Mouse (Mus musculus): Measurements from ENCODE around the gene Cog1. TPM values are rescaled to one million over a fixed set of nuclear protein-coding genes. Genes with fewer than 3 reads are reported as not detected.

Cog1 gene
- total RNA-seq, 2 experiments from 2014 or later: 36.2 to 36.4 TPM

DNA sequence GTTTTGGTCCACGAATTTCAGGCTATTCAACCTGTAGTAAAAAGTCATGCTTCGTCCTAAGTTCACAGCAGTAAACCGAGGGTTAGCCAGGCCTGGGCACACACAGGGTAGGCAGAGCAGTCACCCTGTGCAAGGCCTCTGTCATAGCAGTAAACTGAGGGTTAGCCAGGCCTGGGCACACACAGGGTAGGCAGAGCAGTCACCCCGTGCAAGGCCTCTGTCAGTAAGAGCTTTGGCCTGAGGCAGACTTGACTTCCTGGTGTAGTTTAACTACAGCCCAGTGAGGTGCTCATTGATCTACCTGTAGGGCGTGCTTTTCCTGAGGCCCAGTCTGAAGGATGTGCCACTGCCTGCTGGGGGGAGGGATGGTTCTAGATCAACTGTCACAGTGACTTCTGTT lies 42.3 kb downstream of the Cog1 start:
- DNase-seq: no peak
- intact Hi-C loops (cut with DNase I): no loop called here

DNA sequence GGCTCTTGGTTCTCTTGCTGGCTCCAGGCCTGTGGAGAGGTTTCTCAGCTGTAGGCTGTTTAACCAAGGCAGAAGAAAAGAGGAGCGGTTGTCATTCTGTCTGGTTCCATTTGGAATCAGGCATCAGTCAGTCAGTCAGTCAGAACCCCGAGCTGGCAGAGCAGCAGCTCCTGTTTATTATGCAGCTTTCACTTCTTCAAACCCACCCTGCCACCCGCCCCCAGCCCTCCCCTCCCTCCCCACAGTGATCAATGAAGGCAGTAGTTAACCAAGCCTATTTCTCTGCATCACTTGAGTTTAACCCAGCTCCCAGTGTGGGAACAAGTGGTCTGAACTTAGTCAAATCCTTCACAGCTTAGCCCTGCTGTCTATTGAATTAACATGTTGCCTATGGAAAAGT lies 42.9 kb downstream of the Cog1 start:
- DNase-seq: no peak
- intact Hi-C loops (cut with DNase I): no loop called here

DNA sequence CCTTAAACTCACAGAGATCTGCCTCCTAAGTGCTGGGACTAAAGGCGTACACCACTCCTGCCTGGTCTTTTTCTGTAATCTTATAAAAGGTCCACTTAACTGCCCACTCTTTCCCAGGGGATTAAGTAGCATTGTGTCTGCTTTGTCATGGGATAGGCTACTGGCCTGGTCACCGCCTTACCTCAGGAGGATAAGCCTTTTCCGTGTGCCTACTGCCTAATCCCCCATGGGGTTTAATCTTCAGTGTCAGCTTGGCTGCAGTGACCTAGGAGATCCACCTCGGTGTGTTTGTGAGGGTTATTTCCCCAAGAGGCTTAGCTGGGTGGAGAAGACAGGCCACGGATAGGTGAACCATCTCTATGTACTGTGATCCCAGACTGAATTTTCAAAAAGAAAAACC lies 48.6 kb downstream of the Cog1 start:
- intact Hi-C loops (cut with DNase I): no loop called here
- no peak for DNase-seq

DNA sequence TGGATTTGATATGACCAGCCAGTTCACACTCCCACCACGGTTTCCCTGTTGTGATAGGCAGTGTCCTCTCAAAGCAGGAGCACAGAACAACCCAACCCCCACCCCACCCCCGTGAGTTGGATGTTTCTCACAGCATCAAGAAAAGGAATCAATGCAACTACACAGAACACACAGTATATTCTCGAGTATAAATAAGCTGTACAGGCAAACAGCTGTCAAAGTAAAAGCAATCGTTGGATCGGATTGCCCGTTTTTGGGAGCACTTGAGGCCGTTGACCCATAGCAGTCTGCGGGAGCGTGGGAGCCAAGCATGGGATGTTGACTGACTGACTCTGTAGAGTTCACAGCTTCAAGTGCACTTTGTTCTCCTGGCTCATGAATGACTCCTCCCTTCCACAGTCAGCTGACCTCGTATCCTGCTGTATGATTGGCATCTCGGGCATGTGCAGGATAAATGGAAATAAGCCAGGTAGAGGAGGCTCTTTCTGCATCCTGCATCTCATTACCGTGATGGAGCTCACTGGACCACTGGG lies 49.1 kb downstream of the Cog1 start:
- DNase-seq: no peak
- intact Hi-C loops (cut with DNase I): no loop called here

DNA sequence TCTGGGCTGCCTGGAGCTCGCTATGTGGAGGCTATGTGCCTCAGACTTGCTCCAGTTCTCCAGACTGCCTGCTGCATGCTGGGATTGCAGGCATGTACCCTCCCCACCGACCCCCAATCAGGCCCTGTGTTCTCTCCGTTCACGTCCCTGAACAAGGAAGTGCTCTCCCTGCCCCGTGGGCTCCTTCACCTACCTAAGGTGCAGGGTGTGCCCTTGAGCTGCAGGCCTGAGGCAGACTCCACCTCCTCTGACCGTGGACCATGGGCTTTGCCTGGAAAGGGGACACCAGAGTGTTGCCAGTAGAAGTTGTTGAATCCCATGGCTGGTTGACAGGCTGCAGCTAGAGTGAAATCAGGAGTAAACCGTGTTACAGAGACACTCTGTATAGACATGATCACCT lies 50.7 kb downstream of the Cog1 start:
- DNase-seq: no peak
- intact Hi-C loops (cut with DNase I): no loop called here

DNA sequence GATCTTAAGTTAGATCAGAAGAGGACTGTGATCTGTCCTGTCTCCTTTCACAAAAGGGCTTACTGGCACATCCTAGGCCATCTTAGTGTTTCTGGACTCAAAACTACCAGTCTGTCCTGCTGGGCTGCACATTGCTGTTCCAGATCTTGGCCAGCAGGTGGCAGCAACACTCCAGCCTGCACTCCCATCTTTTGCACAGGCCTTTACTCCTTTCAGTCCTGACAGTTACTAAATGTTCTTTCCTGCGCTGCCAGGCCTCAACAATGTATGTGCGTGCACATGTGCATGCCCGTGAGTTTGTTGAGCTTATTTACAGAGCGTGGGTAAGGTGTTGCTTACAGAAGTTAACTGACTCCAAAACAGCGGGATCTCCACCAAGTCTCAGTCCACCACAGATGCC lies 54.8 kb downstream of the Cog1 start:
- intact Hi-C loops (cut with DNase I): loop anchor here (2.0 kb wide), 1 partner anchor 107 kb away; no protein-coding TSS in a partner anchor
- peak; percentile 66 for DNase-seq

DNA sequence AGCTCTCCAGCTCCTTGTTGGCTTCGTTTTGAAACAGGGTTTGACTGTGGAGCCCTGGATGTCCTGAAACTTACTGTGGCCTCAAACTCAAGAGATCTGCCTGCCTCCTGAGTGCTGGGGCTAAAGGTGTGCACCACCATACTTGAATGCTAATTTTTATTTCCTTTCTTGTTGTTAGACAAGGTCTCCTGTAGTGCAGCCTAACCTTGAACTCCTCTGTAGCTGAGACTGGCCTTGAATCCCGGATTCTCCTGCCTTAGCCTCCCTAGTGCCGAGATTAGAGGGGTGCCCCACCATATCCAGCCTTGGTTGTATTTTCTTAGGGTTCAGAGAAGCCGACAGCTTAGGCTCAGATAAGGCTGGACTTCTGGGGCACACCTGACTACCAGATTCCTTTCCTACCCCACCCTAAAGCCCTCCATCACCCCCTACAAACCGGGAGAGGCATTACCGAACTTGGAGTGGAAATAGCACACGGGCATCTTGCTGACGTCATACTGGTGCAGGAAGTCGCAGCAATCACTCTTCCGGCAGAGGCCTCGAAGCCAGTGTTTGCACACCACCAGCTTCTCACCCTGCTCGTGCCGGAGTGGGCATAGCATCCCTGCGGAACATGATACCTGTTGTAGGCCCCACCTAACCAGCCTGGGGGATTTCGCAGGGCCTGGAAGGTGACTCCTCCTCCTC lies 57.1 kb downstream of the Cog1 start:
- intact Hi-C loops (cut with DNase I): no loop called here
- DNase-seq: no peak

DNA sequence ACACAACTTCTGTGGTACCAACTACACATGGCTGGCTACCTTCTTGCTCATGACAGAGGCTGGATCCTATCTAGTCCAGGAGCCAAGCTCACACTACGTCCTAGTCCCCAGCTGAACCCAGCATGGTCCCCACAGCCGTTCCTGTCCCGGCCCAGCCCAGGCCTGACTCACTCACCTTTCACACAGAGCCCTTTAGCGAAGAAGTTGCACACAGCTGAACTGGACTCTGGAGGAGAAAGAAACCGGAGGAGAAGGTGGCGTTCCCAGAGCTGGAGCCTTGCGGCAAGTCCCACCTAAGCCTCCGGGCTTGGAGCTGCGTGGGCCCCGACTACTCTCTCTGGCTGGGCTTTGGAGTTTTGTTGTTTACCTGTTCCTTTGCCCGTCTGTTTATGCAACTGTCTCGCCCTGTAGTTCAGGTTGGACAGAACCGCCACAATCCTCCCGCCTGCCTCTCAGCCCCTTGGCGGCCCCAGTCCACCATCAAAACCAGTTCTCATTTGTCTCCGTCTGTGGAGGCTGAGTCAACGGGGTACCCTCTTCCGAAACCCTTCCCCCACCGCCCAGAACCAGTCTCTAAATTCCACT lies 59.8 kb downstream of the Cog1 start:
- intact Hi-C loops (cut with DNase I): no loop called here
- no peak for DNase-seq

DNA sequence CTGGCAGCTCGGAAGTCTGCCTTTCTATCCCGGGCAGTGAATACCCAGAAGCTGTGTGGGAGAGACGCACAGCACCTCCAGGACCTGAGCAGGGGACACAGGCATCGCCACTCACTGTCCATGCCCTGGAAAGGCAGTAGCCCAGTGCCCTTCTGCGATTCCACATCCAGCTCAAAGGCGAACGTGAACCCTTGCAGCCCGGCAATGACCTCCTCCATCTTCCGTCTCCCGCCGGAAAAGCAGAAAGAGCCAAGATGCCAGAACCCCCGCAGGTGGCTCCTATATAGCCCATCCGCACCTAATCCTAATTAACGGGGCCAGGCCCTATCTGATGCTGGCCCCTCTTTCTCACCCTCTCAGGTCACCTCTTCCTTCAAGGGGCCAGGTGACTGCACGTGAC lies 60.3 kb downstream of the Cog1 start:
- DNase-seq: no peak
- intact Hi-C loops (cut with DNase I): no loop called here

DNA sequence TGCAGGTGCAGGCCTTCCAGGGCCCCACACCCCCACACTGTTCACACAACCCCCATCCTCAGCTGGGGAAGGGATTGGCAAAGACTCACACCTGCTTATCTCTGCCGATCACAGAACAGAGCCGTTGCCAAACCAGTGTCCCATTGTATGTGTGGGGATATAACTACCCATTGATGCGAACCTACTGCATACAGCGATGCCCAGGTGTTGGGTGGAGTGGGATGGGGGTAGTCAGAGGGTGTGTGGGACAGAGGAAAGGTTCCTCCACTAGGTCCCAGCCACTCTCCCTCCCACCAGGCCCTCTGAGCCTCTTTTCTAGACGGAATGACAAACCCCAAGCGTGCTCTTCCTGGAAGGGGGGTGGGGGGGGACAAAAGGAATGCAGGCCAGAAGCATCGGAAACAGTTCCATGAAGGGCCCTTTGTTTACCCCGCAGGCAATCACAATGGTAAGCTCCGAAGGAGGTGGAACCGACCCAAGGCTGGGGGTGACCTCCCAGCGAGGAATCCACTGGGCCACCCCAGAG lies 60.8 kb downstream of the Cog1 start, which contains the start of gene Cpsf4l:
TSS of gene Cpsf4l (minus strand) at position 287 of the 526 bp plus-strand sequence.
- intact Hi-C loops (cut with DNase I): no loop called here
- no peak for DNase-seq

DNA sequence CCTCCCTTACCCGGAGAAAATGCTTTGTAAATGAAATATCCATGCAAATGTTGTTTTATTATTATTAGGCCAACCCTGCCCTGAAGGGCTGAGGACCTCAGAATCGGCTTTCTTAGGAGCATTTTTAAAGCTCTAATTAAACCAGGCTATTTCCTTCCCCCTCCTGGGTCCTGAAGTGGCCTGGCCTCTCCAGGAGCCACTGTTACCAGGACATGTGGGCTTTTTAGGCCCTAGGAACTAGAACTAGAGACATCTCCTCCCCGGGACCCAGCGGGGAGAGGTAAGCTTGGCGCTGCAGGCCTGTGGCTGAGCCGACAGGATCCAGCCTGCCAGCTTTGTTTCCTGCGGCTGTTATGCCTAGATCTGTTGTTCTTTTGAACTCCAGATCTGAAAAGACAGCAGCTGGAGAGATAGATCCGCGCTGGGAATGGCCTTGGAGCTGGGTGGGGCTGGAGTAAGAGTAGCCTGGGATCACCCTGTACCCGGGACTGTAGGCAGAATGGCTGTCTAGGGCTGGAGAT lies 61.3 kb downstream of the Cog1 start:
- no peak for DNase-seq
- intact Hi-C loops (cut with DNase I): no loop called here

DNA sequence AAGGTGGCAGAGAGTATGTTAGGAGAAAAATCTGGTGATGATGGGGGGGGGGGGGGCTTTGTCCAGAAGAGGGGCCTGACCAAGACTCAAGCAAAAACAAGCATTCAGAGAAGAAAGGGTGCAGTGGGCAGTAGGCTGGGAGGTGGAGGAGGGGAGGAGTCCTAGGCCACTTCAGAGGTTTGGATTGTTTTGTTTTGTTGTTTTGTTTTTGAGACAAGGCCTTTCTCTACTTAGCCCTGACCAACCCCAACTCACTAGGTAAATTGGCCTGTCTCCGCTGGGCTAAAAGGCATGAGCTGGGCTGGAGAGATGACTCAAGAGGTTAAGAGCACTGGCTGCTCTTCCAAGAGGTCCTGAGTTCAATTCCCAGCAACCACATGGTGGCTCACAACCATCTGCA lies 62.1 kb downstream of the Cog1 start:
- intact Hi-C loops (cut with DNase I): no loop called here
- no peak for DNase-seq

DNA sequence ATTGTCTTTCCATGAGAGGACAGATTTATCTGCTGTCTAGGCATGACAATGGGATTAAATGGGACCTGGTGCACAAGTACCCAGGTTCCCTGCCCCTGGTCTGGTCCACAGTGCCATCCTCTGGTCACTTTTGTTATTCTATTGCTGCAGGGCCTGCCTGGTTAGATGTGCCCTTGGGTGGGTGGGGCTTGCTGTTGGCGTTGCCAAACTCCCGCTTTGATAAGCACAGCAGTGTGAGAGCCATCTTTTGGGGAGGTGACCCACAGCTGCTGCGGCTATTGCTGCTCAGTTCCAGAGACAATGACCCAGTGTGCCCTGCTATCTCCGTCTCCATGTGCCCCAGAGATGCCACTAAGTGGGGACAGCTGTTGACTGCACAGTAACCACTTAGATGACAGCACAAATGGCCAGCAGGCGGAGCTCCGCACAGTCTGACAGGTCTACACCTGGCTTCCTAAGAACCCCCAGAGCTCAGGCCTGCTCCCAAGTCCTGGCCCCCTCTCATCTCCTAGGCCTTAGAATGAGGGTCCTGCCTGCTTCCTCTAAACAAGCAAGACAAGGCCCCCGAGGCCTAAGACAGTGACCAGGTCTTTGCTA lies 66.2 kb downstream of the Cog1 start:
- no peak for DNase-seq
- intact Hi-C loops (cut with DNase I): no loop called here

DNA sequence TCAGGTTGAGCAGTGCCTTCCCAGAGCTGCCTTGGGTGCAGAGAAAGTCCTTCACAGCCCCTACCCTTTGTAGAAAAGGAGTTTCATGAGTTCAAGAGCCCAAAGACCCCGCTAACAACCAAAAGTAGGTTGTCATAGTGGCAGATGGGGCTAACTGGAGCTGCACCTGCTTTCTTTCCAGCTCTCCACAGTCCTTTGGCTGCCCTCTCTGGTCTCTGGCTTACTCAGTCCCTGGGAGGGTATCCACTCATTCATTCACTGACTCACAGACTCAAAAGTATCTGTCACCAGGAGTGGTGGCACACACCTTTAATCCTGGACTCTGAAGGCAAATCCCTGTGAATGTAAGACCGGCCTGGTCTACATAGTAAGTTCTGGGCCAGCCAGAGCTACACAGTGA lies 67.2 kb downstream of the Cog1 start:
- DNase-seq: no peak
- intact Hi-C loops (cut with DNase I): no loop called here

Other genes with a start within 250 kb of the Cog1 start
- gene Sstr2, start 29.8 kb upstream of the Cog1 start, total RNA-seq (2021): 10 to 100 TPM; 21.2 to 23.0 TPM
- 10 to 100 TPM; 23.5 to 26.1 TPM for gene Slc39a11, start 910 bp downstream of the Cog1 start, total RNA-seq (2021)
- gene Fam104a, start 35.0 kb downstream of the Cog1 start, total RNA-seq (2021): 10 to 100 TPM; 28.1 to 29.3 TPM
- 10 to 100 TPM; 19.2 to 19.4 TPM for gene D11Wsu47e, start 35.2 kb downstream of the Cog1 start, total RNA-seq (2021)
- not detected for gene Cpsf4l, start 60.8 kb downstream of the Cog1 start, total RNA-seq (2021)
- gene Cdc42ep4, start 102.7 kb downstream of the Cog1 start, total RNA-seq (2021): 10 to 100 TPM; 53.1 to 53.4 TPM

All from left cerebral cortex, postnatal 4 days (tissue).